Mouse (Mus musculus) testis, adult 2 months (tissue): ENCODE data around the gene Olfr49.

Experiments
- CTCF ChIP-seq: fragments of 200-500 bp; IDR thresholded peaks from 2 replicates; pipeline ENCODE4 v1.5.1; 2012; ENCODE audit warnings: low read depth, mild to moderate bottlenecking, inconsistent platforms, low read length, moderate library complexity; ENCODE audit not compliant: control insufficient read depth, insufficient read depth, insufficient replicate concordance
- POLR2A ChIP-seq: fragments of 200-500 bp; IDR thresholded peaks from 2 replicates; pipeline ENCODE4 v1.6.1; 2012; ENCODE audit warnings: low read depth, mild to moderate bottlenecking, inconsistent platforms, low read length, moderate library complexity; ENCODE audit not compliant: control insufficient read depth

DNA sequence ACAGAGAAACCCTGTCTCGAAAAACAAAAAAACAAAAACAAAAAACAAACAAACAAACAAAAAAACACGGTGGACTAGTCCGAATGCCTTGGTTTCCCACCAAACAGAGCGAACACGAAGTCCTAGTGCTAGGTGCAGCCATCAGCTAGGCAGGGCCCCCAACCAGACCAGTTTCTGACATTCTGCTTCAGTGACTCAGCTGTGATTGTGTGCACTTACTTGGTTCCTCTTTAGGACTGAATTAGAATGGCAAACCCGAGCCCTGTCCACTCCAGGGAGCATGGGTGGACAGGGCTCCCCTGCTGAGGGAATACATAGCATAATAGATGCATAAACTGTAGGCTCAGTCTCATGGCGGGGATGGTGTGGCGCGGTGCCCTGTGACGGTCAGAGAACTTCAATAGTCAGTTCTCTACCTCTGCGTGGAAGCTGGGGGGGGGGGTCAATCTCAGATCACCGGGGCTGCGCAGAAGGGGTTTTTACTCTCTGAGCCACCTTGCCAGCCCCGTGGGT is 54.0 kb downstream of the Olfr49 start:
- TF ChIP-seq POLR2A (no peak), CTCF (no peak)
